Mouse (Mus musculus): ENCODE data around the gene Trrap. TPM values are rescaled to one million over a fixed set of nuclear protein-coding genes. Genes with fewer than 3 reads are reported as not detected.
"Not testable (repeated sequence)": the region's sequence is repeated elsewhere in the genome, so short reads cannot be mapped to it uniquely, and the experiment has no call there.

The Trrap gene
- total RNA-seq (2018; cell fraction: chromatin; rRNA removed): 100 to 1,000 TPM; 124 to 522 (median 316) TPM
- total RNA-seq (2018; cell fraction: cytosol; rRNA removed): 10 to 100 TPM; 29.4 to 68.5 (median 53.9) TPM
- 100 to 1,000 TPM in 23 of 26 experiments, 10 to 100 TPM in 3; 88.3 to 235 (median 172) TPM for total RNA-seq (2018; cell fraction: nucleus; rRNA removed)
- 29.3 to 43.3 TPM (median 34.3 TPM) in 3 replicates for polyA plus RNA-seq (2018)

DNA sequence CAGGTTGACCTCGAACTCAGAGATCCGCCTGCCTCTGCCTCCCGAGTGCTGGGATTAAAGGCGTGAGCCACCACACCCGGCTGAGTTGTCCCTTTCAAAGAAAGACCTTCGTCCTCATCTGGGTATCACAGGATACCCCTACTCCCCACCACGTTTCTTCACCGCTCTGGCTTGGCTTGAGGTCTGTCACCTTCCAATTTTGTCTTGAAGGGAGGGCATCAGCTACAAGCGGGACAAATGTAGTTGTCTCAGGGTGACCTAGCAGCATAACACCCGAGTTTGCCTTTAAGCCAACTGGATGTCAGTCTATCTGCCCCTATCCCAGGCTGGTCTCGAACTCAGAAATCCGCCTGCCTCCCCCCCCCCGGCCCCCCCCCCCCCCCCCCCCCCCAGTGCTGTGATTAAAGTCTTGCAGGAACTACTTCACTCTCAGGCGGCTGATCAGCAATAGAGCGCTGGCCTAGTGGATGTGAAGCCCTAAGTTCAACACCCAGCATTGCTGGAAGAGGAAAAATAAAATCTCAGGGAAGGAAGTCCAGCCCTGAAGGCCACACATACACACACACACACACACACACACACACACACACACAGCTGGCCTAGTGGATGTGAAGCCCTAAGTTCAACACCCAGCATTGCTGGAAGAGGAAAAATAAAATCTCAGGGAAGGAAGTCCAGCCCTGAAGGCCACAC, at the start of gene Trrap:
Trrap (plus strand) TSS at position 627 of the 693 bp plus-strand sequence.
- H3K27ac ChIP-seq: peak within 1 kb of the TSS; percentile 55
- H3K4me3 ChIP-seq (ENCODE audit: inconsistent target): peak within 1 kb of the TSS; percentile 80
- peaks cover 29% of the 10 kb centered on the region for H3K79me2 ChIP-seq (ENCODE audit: inconsistent target)
- not testable (repeated sequence) for H3K36me3 ChIP-seq (ENCODE audit: inconsistent target)
- WGBS (ENCODE audit: missing documents): 92% methylated on average over 9 of the region's 15 CpGs

DNA sequence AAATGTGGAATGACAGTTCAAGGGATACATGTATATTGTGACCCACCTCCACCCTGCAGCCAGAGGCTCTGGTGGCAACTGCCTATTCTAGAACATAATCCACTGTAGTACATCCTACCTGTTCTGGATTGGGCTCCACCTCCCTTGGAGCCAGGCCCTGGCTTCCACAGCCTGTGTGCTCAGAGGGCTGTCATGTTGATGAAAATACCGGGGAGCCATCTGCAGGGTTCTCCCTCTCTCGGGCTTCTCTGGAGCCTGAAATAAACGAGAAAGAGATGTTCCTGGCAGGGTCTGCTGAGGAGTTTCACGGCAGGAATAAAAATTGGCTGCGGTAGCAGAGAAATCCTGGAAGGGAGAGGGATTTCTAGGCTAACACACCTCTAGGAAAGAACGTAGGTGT, 47.8 kb upstream of the Trrap start:
- Histone ChIP-seq H3K79me2 (ENCODE audit: inconsistent target) (no peaks in the 10 kb centered on the region), H3K27ac (no peak overlapping the region), H3K36me3 (ENCODE audit: inconsistent target) (no peaks in the 10 kb centered on the region), H3K4me3 (ENCODE audit: inconsistent target) (no peak overlapping the region)
- 75% methylated on average over 6 of the region's 6 CpGs for whole genome bisulfite sequencing (ENCODE audit: missing documents)

DNA sequence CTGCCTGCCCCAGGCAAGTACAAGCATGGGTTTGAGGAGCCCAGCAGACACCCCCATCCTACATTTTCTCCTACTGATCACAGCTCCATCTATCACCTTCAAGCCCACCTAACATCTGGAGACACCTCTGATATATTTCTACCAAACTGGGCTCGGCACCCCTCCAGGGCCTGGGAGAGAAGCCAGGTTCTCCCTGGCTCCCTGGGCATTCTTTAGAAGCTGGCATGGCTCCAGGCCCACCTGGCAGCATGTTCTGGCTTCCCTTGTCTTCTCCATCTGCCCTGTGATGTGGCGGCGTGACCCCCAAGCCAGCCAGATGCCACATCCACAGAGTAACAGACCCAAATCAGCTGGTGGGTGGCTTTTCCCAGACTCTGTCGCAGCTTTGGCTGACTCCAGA, 47.3 kb upstream of the Trrap start:
- no peaks in the 10 kb centered on the region for H3K79me2 ChIP-seq (ENCODE audit: inconsistent target)
- no peak overlapping the region for H3K27ac ChIP-seq
- no peaks in the 10 kb centered on the region for H3K36me3 ChIP-seq (ENCODE audit: inconsistent target)
- WGBS (ENCODE audit: missing documents): 87% methylated on average over 4 of the region's 4 CpGs
- H3K4me3 ChIP-seq (ENCODE audit: inconsistent target): no peak overlapping the region

DNA sequence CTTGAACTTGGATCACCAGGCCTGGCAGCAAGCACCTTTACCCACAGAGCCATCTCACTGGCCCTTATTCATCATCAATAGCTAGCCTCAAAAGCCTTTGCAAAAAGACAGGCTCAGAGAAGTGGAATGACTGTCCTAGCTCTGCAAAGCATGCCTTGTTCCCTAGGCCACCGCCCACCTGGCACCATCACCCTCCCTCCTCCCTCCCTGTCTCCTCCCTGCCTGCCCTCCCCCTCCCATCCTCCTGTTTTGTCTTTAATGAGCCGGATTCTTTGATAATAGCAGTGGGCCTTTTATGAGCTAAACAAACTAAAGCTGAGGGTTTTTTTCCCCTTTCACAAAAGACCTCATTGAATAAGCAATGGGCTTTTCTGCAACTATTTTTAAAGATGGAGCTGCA, 42.6 kb upstream of the Trrap start:
- no peak overlapping the region for H3K27ac ChIP-seq
- no peaks in the 10 kb centered on the region for H3K79me2 ChIP-seq (ENCODE audit: inconsistent target)
- no peaks in the 10 kb centered on the region for H3K36me3 ChIP-seq (ENCODE audit: inconsistent target)
- H3K4me3 ChIP-seq (ENCODE audit: inconsistent target): no peak overlapping the region
- 82% methylated on average over 2 of the region's 2 CpGs for WGBS (ENCODE audit: missing documents)

DNA sequence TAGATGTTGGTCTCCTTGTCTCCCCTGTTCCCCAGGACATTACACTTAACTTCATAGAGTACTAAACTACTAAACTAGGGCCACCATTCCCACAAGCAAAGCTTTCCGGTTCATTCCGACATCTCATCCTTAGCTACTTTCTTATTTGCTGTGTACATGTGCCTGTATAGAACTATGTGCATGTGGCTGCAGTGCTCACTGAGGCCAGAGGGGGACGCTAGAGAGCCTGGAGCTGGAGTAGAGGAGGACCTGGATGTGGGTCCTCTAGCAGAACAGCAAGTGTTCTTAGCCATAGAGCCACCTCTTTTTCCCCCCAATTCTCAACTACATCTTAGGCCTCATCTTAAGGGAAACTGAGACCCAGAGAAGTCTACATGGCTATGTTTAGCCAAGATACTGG, 42.0 kb upstream of the Trrap start:
- Histone ChIP-seq H3K27ac (no peak overlapping the region), H3K4me3 (ENCODE audit: inconsistent target) (no peak overlapping the region), H3K36me3 (ENCODE audit: inconsistent target) (no peaks in the 10 kb centered on the region), H3K79me2 (ENCODE audit: inconsistent target) (no peaks in the 10 kb centered on the region)
- WGBS (ENCODE audit: missing documents): 87% methylated on average over 3 of the region's 3 CpGs

DNA sequence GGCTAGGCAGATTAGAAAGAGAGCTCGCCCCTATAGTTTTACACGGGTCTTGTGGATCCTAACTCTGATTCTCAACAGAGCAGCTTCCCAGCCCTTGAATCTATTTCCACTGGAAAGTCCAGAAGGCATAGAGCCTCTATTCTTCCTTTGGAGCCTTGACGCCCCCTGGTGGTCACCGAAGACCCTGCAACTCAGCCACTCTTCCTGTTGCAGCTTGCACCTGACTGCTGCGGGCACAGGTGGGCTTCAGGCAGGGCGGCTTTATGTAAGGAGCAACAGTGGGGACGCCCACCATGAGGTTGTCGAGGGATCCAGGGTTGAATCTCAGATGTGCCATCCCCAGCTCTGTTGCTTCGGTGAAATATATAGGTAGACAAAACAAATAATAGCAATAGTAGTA, 40.4 kb upstream of the Trrap start:
- no peak overlapping the region for H3K4me3 ChIP-seq (ENCODE audit: inconsistent target)
- H3K79me2 ChIP-seq (ENCODE audit: inconsistent target): no peaks in the 10 kb centered on the region
- H3K27ac ChIP-seq: no peak overlapping the region
- H3K36me3 ChIP-seq (ENCODE audit: inconsistent target): no peaks in the 10 kb centered on the region
- WGBS (ENCODE audit: missing documents): 8% methylated on average over 9 of the region's 9 CpGs

DNA sequence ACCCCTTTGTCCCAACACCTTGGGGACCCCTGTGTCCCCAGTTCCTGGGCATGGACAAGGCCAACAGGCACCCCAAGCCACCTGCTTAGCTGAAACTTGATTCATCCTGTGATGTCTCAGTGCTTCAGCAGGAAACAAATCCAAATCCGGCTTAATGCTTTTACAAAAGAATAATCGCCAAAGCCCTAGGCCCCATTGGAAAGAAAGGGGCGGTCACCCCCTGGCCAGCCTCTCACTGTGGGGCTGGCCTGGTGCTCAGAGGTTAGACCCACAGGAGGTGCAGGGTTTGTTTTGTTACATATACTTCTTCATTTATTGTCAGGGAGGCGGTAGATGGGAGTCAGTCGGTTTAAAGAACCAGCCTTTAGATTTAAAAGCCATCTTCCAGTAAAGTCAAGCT, 39.3 kb upstream of the Trrap start:
- no peak overlapping the region for H3K4me3 ChIP-seq (ENCODE audit: inconsistent target)
- 63% methylated on average over 5 of the region's 5 CpGs for WGBS (ENCODE audit: missing documents)
- H3K79me2 ChIP-seq (ENCODE audit: inconsistent target): no peaks in the 10 kb centered on the region
- H3K36me3 ChIP-seq (ENCODE audit: inconsistent target): no peaks in the 10 kb centered on the region
- no peak overlapping the region for H3K27ac ChIP-seq

DNA sequence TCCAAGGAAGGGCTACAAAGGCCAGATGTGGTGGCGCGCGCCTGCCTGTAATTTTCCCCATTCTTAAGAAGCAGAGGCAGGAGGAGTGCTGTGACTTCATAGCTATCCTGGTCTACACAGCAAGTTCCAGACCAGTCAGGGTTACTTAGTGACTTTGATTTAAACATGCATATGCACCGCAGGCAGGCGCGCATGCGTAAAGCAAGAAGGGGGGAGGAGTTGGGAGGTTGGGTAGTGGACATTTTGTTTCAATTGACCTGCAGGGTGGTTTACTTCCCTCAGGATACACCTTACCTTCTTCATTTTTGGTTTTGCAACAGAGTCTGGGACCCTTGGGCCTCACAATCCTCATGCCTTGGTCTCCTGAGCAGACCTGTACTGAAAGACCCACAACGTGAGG, 38.3 kb upstream of the Trrap start:
- H3K79me2 ChIP-seq (ENCODE audit: inconsistent target): no peaks in the 10 kb centered on the region
- 86% methylated on average over 8 of the region's 8 CpGs for WGBS (ENCODE audit: missing documents)

DNA sequence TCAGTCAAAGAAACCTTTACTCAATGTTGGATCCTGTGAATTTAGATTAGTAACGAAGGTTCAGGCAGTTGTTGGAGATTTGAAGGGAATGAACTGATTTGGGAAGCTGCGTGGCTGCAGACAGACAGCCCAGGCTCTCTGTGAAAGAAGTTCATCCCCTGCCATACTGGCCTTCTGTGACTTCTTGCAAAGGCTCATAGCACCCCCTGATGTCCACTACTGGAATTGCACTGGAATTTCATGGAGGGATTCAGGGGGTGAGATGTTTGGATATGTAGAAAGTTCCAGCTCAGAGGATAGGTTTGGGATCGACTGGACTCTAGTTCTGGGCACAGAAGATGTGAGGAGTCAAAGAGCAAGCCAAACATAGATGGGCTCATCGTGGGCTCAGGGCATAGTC, 33.6 kb upstream of the Trrap start:
- Histone ChIP-seq H3K36me3 (ENCODE audit: inconsistent target) (no peaks in the 10 kb centered on the region), H3K79me2 (ENCODE audit: inconsistent target) (no peaks in the 10 kb centered on the region), H3K27ac (no peak overlapping the region), H3K4me3 (ENCODE audit: inconsistent target) (no peak overlapping the region)
- 39% methylated on average over 4 of the region's 4 CpGs for WGBS (ENCODE audit: missing documents)

More for the DNA sequence above, 38.3 kb upstream of the Trrap start:
- H3K4me3 ChIP-seq (ENCODE audit: inconsistent target): no peak overlapping the region
- no peaks in the 10 kb centered on the region for H3K36me3 ChIP-seq (ENCODE audit: inconsistent target)
- H3K27ac ChIP-seq: no peak overlapping the region

DNA sequence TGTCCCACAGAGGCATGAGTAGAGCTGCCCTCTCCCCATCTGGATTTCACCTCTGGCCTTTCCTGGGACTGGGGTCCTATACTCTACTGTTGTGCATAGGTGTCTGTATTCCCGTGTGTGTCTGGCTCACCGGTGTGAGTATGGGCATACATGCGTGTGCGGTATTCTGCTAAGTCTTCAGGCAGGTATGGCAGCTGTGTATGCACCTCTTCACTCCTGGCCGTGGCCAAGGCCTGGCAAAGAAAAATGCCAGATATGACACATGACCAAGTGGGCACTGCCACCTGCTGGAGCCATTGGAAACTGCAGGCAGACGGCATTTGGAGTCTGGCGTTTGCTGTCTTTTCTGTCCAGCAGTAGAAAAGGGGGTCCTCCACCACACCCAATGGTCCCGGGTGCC, 32.6 kb upstream of the Trrap start:
- Histone ChIP-seq H3K4me3 (ENCODE audit: inconsistent target) (no peak overlapping the region), H3K36me3 (ENCODE audit: inconsistent target) (no peaks in the 10 kb centered on the region), H3K79me2 (ENCODE audit: inconsistent target) (no peaks in the 10 kb centered on the region), H3K27ac (no peak overlapping the region)
- 29% methylated on average over 8 of the region's 8 CpGs for WGBS (ENCODE audit: missing documents)

DNA sequence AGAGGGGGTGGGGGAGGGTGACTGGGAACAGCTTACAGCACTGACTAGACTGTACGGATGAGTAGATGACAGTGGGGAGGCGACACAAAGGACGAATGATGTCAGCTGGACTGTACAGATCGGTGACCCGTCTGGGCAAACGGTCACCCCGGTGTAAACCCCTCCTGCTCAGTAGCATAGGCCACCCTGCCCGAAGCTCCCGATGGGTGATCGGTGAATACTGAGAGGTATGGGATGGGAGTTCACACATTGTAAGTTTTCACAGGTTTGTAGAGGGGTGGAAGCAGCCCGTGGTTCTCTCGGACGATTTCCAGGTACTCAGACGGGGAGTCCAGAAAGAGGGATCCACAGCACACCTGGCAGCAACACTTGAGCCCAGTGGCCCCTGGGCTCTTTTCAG, 30.4 kb upstream of the Trrap start:
- no peak overlapping the region for H3K4me3 ChIP-seq (ENCODE audit: inconsistent target)
- no peak overlapping the region for H3K27ac ChIP-seq
- 91% methylated on average over 14 of the region's 14 CpGs for WGBS (ENCODE audit: missing documents)
- H3K36me3 ChIP-seq (ENCODE audit: inconsistent target): no peaks in the 10 kb centered on the region
- H3K79me2 ChIP-seq (ENCODE audit: inconsistent target): no peaks in the 10 kb centered on the region

DNA sequence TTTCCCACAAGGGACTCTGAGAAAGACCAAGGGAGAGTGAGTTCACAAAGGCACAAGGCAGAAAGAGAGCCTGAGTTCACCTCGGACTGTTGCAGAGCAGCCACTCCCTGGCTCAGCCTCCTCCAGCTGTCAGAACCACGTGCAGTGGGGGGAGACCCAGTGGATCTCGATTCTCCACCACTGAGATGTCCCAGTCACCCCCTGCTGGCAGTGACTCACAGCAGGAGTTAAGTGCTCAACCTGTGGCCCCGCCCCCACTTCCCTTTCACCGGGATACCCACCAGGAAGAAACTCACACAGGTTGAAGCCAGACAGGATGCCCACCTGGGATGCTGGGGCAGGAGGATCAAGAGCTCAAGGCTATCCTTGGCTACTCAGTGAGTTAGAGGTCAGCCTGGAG, 15.1 kb upstream of the Trrap start:
- 5% methylated on average over 5 of the region's 5 CpGs for WGBS (ENCODE audit: missing documents)
- no peak overlapping the region for H3K4me3 ChIP-seq (ENCODE audit: inconsistent target)
- no peak overlapping the region for H3K27ac ChIP-seq

DNA sequence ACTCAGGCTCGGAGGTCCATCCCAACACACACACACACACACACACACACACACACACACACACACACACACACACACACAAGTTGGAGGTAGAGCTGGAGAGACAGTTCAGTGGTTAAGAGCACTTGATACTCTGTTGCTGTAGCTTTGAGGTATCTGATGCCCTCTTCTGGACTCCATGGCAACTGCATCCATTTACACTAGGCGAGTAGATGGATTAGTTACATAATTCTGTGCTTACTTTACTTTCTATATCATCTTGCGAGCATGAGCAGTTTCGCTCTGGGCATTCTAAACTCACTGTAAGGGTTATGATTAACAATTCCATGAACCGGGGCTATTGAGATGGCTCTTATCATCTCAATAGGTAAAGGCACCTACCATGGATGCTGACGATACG, 14.5 kb upstream of the Trrap start:
- H3K79me2 ChIP-seq (ENCODE audit: inconsistent target): no peaks in the 10 kb centered on the region
- no peaks in the 10 kb centered on the region for H3K36me3 ChIP-seq (ENCODE audit: inconsistent target)
- no peak overlapping the region for H3K27ac ChIP-seq
- 38% methylated on average over 7 of the region's 7 CpGs for WGBS (ENCODE audit: missing documents)
- no peak overlapping the region for H3K4me3 ChIP-seq (ENCODE audit: inconsistent target)

More for the DNA sequence above, 15.1 kb upstream of the Trrap start:
- Histone ChIP-seq H3K79me2 (ENCODE audit: inconsistent target) (no peaks in the 10 kb centered on the region), H3K36me3 (ENCODE audit: inconsistent target) (no peaks in the 10 kb centered on the region)

DNA sequence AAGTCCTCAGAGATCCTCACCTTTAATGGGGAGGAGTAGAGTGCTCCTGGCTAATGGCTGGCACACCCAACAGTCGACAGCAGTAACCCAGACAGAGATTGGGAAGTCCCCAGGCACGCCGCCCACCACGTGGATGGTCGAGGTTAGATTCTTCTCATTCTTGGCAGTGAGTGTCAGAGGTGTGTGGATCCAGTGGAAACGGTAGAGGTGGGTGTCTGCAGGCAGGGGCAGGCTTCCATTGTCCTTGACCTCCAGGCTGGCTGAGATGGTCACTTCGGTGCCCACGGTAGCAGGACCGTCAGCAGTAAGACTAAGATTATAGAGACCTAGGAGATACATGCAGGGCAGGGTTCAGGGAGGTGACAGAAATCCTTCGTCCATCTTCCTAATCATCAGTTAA, 12.3 kb upstream of the Trrap start:
- H3K27ac ChIP-seq: no peak overlapping the region
- WGBS (ENCODE audit: missing documents): 78% methylated on average over 10 of the region's 10 CpGs
- no peak overlapping the region for H3K4me3 ChIP-seq (ENCODE audit: inconsistent target)
- no peaks in the 10 kb centered on the region for H3K79me2 ChIP-seq (ENCODE audit: inconsistent target)
- no peaks in the 10 kb centered on the region for H3K36me3 ChIP-seq (ENCODE audit: inconsistent target)

DNA sequence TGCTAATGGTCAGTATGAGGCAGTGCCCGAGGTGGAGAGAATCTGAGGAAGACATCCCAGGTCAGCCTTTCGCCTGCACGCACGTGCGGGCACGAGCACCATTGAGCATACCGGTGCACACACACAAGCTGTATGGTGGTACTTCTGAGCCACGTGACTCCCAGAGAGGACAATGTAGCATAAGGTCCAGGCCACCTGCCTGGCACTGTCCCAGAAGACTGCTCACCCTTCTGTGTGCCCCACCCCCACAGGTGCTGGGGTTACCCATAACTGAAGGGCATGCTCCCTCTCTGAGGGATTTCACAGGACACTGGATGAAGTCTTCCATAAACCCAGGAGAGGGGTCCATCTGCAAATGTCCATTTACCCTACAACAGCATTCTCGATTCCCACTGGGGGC, 10.1 kb upstream of the Trrap start:
- no peaks in the 10 kb centered on the region for H3K79me2 ChIP-seq (ENCODE audit: inconsistent target)
- no peaks in the 10 kb centered on the region for H3K36me3 ChIP-seq (ENCODE audit: inconsistent target)
- WGBS (ENCODE audit: missing documents): 94% methylated on average over 9 of the region's 9 CpGs
- H3K4me3 ChIP-seq (ENCODE audit: inconsistent target): no peak overlapping the region
- H3K27ac ChIP-seq: no peak overlapping the region

DNA sequence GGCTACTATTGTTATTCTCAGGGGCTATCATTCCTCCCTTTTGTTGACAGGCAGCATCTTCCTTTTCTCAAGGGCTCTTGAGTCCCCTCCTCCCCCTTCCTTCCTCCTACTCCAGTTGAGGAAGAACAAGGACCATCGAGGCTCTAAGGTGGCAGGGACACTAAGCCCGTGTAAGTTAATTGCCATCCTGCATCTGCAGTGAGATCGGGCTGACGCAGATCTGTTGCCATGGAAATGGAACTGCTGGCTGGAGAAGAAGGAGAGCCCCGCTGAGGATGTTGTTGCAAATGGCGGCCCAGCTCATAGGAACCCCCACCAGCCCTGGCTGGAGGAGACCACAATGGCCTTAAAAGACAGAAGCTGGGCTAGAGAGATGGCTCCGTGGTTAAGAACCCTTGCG, 9.1 kb upstream of the Trrap start:
- Histone ChIP-seq H3K79me2 (ENCODE audit: inconsistent target) (no peaks in the 10 kb centered on the region), H3K36me3 (ENCODE audit: inconsistent target) (no peaks in the 10 kb centered on the region), H3K27ac (no peak overlapping the region), H3K4me3 (ENCODE audit: inconsistent target) (no peak overlapping the region)
- WGBS (ENCODE audit: missing documents): 26% methylated on average over 8 of the region's 8 CpGs

Measured in macrophage (primary cell).